Mouse (Mus musculus): ENCODE measurements around the gene Pde4d. TPM values are rescaled to one million over a fixed set of nuclear protein-coding genes. Genes with fewer than 3 reads are reported as not detected.
A peak's percentile ranks its signal among the peaks of the same experiment; 100 is the strongest.

The Pde4d gene
- polyA plus RNA-seq, 1 experiment from 2014 or later, result 14.8 TPM

DNA sequence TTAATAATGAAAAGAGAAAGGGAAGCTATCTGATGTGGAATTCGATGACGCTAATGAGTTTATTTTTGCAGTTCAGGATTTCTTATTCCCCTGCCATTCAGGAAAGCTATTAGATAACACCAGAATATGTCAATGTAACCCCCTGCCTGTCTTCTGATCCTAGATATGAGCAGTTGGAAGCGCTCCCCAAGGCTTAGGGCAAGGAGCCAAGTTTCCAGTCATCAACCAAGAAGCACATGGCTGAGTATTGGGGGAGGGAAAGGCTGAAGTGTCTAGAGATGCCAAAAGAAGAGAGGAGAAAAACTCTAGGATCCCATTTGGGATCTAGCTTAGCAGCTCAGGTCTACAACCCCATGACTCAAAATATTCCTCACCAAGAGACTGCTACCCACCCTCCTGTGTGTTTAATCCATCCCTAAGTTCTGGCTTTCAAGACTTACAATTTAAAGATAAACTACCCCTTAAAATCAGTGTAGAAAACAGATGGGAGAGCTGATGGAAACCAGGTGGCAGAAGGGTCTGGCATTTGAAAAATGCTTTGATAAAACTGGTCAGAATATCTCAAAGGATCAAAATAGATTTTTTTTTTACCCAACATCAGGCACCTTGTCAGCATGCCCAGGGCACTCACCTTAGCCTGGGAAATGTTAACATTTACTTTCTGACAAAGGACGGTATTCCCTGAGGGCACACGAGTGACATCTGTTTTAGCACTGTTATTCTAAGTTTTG lies 1543.2 kb downstream of the Pde4d start:
- no peak overlapping the region for H3K27ac ChIP-seq (ENCODE audit: low read depth, low read length)
- no peak overlapping the region for H3K4me2 ChIP-seq (replicated peaks; ENCODE audit: low read depth, low read length)
- H3K27me3 ChIP-seq (ENCODE audit: control insufficient read depth, insufficient read depth, low read length), result no peaks in the 10 kb centered on the region
- H3K9ac ChIP-seq (ENCODE audit: low read depth, low read length), result no peak overlapping the region
- no peaks in the 10 kb centered on the region for H3K4me1 ChIP-seq (ENCODE audit: control insufficient read depth, insufficient read depth, low read length)
- WGBS, result 61% methylated on average over 5 of the region's 5 CpGs
- H3K9me3 ChIP-seq (ENCODE audit: control insufficient read depth, low read length), result no peaks in the 10 kb centered on the region
- no peak overlapping the region for H3K4me3 ChIP-seq (ENCODE audit: low read length)
- no peak for ATAC-seq (ENCODE audit: low FRiP score, low TSS enrichment)
- H3K36me3 ChIP-seq (ENCODE audit: control insufficient read depth, insufficient read depth, low read length), result no peaks in the 10 kb centered on the region

DNA sequence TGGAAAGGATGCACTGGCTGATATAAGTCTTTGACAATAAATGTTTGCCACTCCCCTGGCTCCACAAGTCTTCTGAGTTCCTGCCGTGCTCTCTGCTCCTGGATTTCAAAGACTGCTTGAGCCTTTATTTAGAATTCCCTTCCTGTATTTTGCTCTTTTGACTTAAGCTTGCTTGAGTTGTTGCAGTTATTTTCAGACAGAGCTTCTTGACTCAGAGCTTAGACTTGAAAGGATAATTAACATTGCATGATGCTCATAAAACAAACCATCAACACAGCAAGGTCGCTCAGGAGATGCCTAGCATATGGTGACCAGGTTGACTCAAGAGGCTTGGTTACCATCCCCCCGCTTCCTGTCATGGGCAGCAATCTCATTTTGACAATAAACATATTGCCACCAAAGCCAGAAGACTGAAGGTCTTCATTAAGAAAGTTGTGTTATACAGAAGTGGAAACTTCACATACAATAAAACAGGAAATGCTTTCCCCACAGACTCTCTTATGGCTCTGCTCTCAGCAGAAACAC lies 1544.6 kb downstream of the Pde4d start:
- Histone ChIP-seq H3K36me3 (ENCODE audit: control insufficient read depth, insufficient read depth, low read length) (no peaks in the 10 kb centered on the region), H3K4me2 (replicated peaks; ENCODE audit: low read depth, low read length) (no peak overlapping the region), H3K27ac (ENCODE audit: low read depth, low read length) (no peak overlapping the region), H3K27me3 (ENCODE audit: control insufficient read depth, insufficient read depth, low read length) (no peaks in the 10 kb centered on the region), H3K4me3 (ENCODE audit: low read length) (no peak overlapping the region), H3K4me1 (ENCODE audit: control insufficient read depth, insufficient read depth, low read length) (no peaks in the 10 kb centered on the region), H3K9me3 (ENCODE audit: control insufficient read depth, low read length) (no peaks in the 10 kb centered on the region), H3K9ac (ENCODE audit: low read depth, low read length) (no peak overlapping the region)
- WGBS, result 60% methylated on average over 3 of the region's 3 CpGs
- no peak for ATAC-seq (ENCODE audit: low FRiP score, low TSS enrichment)

DNA sequence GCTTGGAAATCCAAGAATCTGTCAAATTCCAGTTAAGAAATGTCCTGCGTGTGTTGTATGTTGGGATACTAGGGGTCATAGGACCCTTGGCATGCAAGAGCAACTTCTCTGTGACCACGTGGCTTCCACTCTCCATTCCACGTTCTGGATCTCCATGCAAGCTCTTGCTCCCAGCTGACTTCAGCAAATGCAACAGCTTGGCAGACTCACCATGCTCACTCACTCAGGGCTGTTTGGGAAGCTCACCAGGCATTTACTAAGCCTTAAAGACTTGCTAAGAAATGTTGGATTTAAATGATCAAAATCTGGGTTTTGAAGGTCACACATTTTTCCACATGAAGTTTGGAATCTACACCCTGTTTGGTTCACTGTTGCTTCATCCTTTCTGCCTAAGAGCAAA lies 1552.3 kb downstream of the Pde4d start:
- Histone ChIP-seq H3K9ac (ENCODE audit: low read depth, low read length) (no peak overlapping the region), H3K36me3 (ENCODE audit: control insufficient read depth, insufficient read depth, low read length) (no peaks in the 10 kb centered on the region), H3K27ac (ENCODE audit: low read depth, low read length) (no peak overlapping the region), H3K27me3 (ENCODE audit: control insufficient read depth, insufficient read depth, low read length) (peaks cover 6% of the 10 kb centered on the region; the same call in 1 of the 2 replicates), H3K4me1 (ENCODE audit: control insufficient read depth, insufficient read depth, low read length) (no peaks in the 10 kb centered on the region), H3K4me3 (ENCODE audit: low read length) (no peak overlapping the region), H3K9me3 (ENCODE audit: control insufficient read depth, low read length) (no peaks in the 10 kb centered on the region), H3K4me2 (replicated peaks; ENCODE audit: low read depth, low read length) (no peak overlapping the region)
- 78% methylated on average over 3 of the region's 3 CpGs for WGBS
- no peak for ATAC-seq (ENCODE audit: low FRiP score, low TSS enrichment)

MicroRNAs encoded within 50 kb of the gene (microRNA counts, 519-probe panel; counts per million panel counts)
- microRNA mmu-miR-1904 (not detected), microRNA mmu-miR-582-3p (not detected), microRNA mmu-miR-582-5p (not detected)

Small RNA genes lying within 50 kb of the gene (microRNA-seq; reads per million reads assigned to microRNA genes)
- gene Mir1904, result not detected
- 12.0 reads per million, percentile 29 among the genes with 10 or more reads in this experiment for gene Mir582

Other genes starting within 250 kb of the Pde4d start
- gene Elovl7, start 235.5 kb upstream of the Pde4d start, polyA plus RNA-seq (2014; fragmentation: Nextera tagmentation; extraction: Ambion mirVana), result 7.3 and 14.3 TPM in 2 replicates
- gene Depdc1b, start 133.6 kb upstream of the Pde4d start, polyA plus RNA-seq (2014; fragmentation: Nextera tagmentation; extraction: Ambion mirVana), result 12.7 and 14.4 TPM in 2 replicates

Data from kidney, embryonic 14.5 days (tissue).